Mouse (Mus musculus) kidney, adult 2 months (tissue): Measurements from ENCODE around the gene 1190002N15Rik. TPM values are rescaled to one million over a fixed set of nuclear protein-coding genes. Genes with fewer than 3 reads are reported as not detected.

ENCODE experiments used
- DNase-seq: peaks from one replicate; pipeline ENCODE4 v3.0.0; 2021
- H3K27ac ChIP-seq: fragments of 200-500 bp; 2 replicates; pipeline ENCODE4 v1.5.1; 2012; ENCODE audit warnings: low read depth, low read length, control low read depth, inconsistent platforms; ENCODE audit not compliant: insufficient read depth
- H3K27me3 ChIP-seq: fragments of 200-500 bp; replicated peaks from 2 replicates; pipeline ENCODE4 v1.6.1; 2012; ENCODE audit warnings: mild to moderate bottlenecking, moderate library complexity, low read length, inconsistent platforms; ENCODE audit not compliant: control insufficient read depth, insufficient read depth
- H3K36me3 ChIP-seq: fragments of 200-500 bp; 2 replicates; pipeline ENCODE4 v1.6.1; 2012; ENCODE audit warnings: mild to moderate bottlenecking, moderate library complexity, low read length, inconsistent platforms; ENCODE audit not compliant: control insufficient read depth, insufficient read depth
- H3K4me1 ChIP-seq: fragments of 200-500 bp; 2 replicates; pipeline ENCODE4 v1.6.1; 2011; ENCODE audit warnings: low read length; ENCODE audit not compliant: control insufficient read depth, insufficient read depth
- H3K4me3 ChIP-seq: fragments of 200-500 bp; 2 replicates; pipeline ENCODE4 v1.5.1; 2011; ENCODE audit warnings: mild to moderate bottlenecking, low read depth, low read length, control low read depth; ENCODE audit not compliant: insufficient read depth
- CTCF ChIP-seq: fragments of 200-500 bp; conservative IDR thresholded peaks from 2 replicates; pipeline ENCODE4 v1.5.1; 2011; ENCODE audit warnings: low read depth, mild to moderate bottlenecking, control low read depth, low read length, moderate library complexity, mixed read lengths; ENCODE audit not compliant: insufficient read depth, insufficient read length
- POLR2A ChIP-seq: fragments of 200-500 bp; IDR thresholded peaks from one replicate; pipeline ENCODE4 v1.6.1; 2011; ENCODE audit warnings: low read depth, low read length, control low read depth
- WGBS: fragments of 180-500 bp; shearing (Covaris S2); methylation state at CpG from one replicate; pipeline ENCODE4 v1.1.7; 2018; 5-methylcytosine and 5-hydroxymethylcytosine counted together
- polyA plus RNA-seq: library from polyadenylated mRNA; depleted of rRNA; stranded (reverse); fragments of >200 nt; gene quantifications from 2 replicates; pipeline ENCODE4 v1.2.3, GENCODE M21; 2012; rRNA removed

1190002N15Rik gene
- 3.7 and 4.7 TPM in 2 replicates for polyA plus RNA-seq

GRCm38 (mm10) chr9:94537970-94538822 is at the start of gene 1190002N15Rik:
TSS of gene 1190002N15Rik (minus strand) at chr9:94538081.
- H3K27me3 ChIP-seq, result no peaks in the 10 kb centered on the region
- peak within 1 kb of the TSS; percentile 88 for H3K27ac ChIP-seq
- peak within 1 kb of the TSS; percentile 63 for H3K4me3 ChIP-seq
- no peaks in the 10 kb centered on the region for H3K4me1 ChIP-seq
- peak; percentile 47 for TF ChIP-seq POLR2A
- TF ChIP-seq CTCF, result no peak
- no peaks in the 10 kb centered on the region for H3K36me3 ChIP-seq
- under 1% methylated on average over 87 of the region's 104 CpGs for whole genome bisulfite sequencing
- peak; percentile 96 for DNase-seq

GRCm38 (mm10) chr9:94582309-94582708 is 44.4 kb upstream of the 1190002N15Rik start:
- no peaks in the 10 kb centered on the region for H3K27me3 ChIP-seq
- H3K4me1 ChIP-seq, result no peaks in the 10 kb centered on the region
- TF ChIP-seq POLR2A (no peak), CTCF (no peak)
- no peak for DNase-seq
- 80% methylated on average over 8 of the region's 8 CpGs for WGBS
- no peaks in the 10 kb centered on the region for H3K36me3 ChIP-seq
- no peak overlapping the region for H3K27ac ChIP-seq
- no peak overlapping the region for H3K4me3 ChIP-seq

GRCm38 (mm10) chr9:94581661-94582060 is 43.8 kb upstream of the 1190002N15Rik start:
- no peaks in the 10 kb centered on the region for H3K36me3 ChIP-seq
- no peaks in the 10 kb centered on the region for H3K27me3 ChIP-seq
- no peak overlapping the region for H3K4me3 ChIP-seq
- no peaks in the 10 kb centered on the region for H3K4me1 ChIP-seq
- TF ChIP-seq CTCF (no peak), POLR2A (no peak)
- 90% methylated on average over 4 of the region's 4 CpGs for WGBS
- DNase-seq, result no peak
- H3K27ac ChIP-seq, result no peak overlapping the region

DNA sequence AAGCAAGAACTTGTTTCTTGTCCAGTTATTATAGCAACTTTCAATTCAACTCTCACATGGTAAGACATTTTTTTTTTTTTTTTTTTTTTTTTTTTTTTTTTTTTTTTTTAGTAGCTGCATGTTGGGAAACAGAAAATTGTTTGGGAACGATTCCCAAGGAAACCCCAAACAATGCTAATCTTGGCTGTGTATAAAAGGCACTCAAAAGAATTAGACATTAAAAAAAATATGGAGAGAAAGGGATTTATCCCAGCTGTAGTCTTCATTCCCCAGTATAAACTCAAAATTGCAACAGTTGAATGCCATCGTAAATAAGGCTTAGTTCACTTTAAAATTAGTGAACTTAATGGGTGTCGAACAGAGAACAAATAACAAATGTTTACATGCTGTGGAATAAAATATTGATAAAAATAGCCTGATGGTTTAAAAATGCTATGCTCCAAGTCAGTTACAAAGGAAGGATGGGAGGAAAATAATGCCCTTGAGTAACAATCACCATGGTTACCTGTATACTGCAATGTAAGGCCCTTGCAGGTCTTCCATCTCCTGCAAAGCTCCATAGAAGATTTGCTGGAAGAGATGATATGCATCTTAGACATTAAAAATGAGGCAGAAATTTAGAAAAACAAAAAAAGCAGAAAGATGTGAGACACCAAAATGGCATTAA is 42.3 kb upstream of the 1190002N15Rik start:
- H3K4me3 ChIP-seq, result no peak overlapping the region
- no peak for DNase-seq
- no peak overlapping the region for H3K27ac ChIP-seq

GRCm38 (mm10) chr9:94571802-94572201 is 33.9 kb upstream of the 1190002N15Rik start:
- TF ChIP-seq POLR2A (no peak), CTCF (no peak)
- DNase-seq, result no peak
- Histone ChIP-seq H3K4me3 (no peak overlapping the region), H3K4me1 (no peaks in the 10 kb centered on the region), H3K27me3 (no peaks in the 10 kb centered on the region), H3K27ac (no peak overlapping the region), H3K36me3 (no peaks in the 10 kb centered on the region)
- 64% methylated on average over 1 of the region's 1 CpGs for WGBS

More for the DNA sequence above, 42.3 kb upstream of the 1190002N15Rik start:
- H3K36me3 ChIP-seq, result no peaks in the 10 kb centered on the region
- H3K4me1 ChIP-seq, result no peaks in the 10 kb centered on the region
- H3K27me3 ChIP-seq, result no peaks in the 10 kb centered on the region
- TF ChIP-seq CTCF (no peak), POLR2A (no peak)
- WGBS, result 75% methylated on average over 3 of the region's 3 CpGs

DNA sequence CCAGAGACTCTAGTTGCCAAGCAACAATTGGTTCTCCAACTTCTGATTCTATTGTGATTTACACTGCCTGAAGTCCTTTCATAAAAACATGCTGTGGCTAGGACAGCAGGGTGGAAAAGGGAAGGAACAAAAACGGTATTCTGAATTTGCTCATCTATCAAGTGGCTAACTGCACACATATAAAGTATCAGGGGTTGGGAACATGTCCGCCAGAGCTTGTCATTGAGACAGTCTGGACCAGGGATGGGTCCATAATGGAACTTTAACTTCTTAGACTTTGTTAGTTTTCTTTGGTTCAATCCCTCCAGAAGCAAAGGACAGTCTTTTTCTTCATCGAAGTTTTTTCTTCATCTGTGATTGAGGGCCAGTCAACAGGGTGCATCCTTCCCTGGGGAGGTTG is 30.5 kb upstream of the 1190002N15Rik start:
- Histone ChIP-seq H3K27ac (no peak overlapping the region), H3K4me3 (no peak overlapping the region), H3K36me3 (no peaks in the 10 kb centered on the region), H3K27me3 (no peaks in the 10 kb centered on the region), H3K4me1 (no peaks in the 10 kb centered on the region)
- no peak for DNase-seq
- no peak for TF ChIP-seq CTCF
- WGBS, result 71% methylated on average over 3 of the region's 3 CpGs

DNA sequence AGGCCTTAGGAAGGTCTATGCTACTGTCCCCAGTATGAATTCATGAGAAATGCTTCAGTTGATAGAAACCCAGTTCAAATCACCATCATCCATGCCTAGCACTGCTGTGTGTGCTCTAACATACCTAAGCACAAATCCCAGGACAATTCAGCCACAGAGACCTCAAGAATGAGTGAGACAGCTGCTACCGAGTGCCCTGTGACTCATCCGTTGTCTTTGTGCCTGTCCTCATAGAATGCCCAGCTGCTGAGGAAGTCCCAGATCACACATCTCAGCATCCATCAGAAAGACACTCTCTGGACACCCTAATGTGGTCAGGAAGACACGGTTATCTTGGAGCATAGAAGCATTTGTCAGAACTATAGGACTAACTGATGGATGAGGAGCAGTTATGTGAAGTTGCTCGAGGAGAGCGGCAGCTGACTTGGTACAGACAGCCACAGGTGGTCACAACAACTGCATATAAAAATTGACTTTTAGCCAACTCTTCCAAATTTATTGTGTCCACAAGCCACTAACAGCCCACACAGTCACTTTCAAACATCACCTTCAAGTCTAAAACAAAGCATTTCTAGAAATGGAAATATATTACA is 29.9 kb upstream of the 1190002N15Rik start:
- no peak for TF ChIP-seq POLR2A
- TF ChIP-seq CTCF, result no peak
- DNase-seq, result no peak
- Histone ChIP-seq H3K27me3 (no peaks in the 10 kb centered on the region), H3K36me3 (no peaks in the 10 kb centered on the region), H3K4me3 (no peak overlapping the region), H3K27ac (no peak overlapping the region), H3K4me1 (no peaks in the 10 kb centered on the region)
- WGBS, result 76% methylated on average over 5 of the region's 5 CpGs
